Mouse (Mus musculus) ovary, postnatal 10 days (tissue): ENCODE data around the gene Trim23.
"Not testable (repeated sequence)": the region's sequence is repeated elsewhere in the genome, so short reads cannot be mapped to it uniquely, and the experiment has no call there.

Experiments
- DNase-seq: peaks from one replicate; pipeline ENCODE4 v3.0.0; 2022; ENCODE audit warnings: low spot score

The Trim23 gene

GRCm38 (mm10) chr13:104178650-104179121 lies at the start of gene Trim23:
Gene Trim23 (plus strand): TSS chr13:104178797.
- DNase-seq: peak; percentile 85

GRCm38 (mm10) chr13:104132561-104132960 lies 46.0 kb upstream of the Trim23 start:
- DNase-seq: no peak

- DNase-seq: no peak
Observed at GRCm38 (mm10) chr13:104134510-104135085, 44.0 kb upstream of the Trim23 start.

GRCm38 (mm10) chr13:104139369-104140209 lies 39.0 kb upstream of the Trim23 start:
- peak; percentile 46 for DNase-seq

GRCm38 (mm10) chr13:104144871-104145270 lies 33.7 kb upstream of the Trim23 start:
- DNase-seq: no peak

- no peak for DNase-seq
Observed at GRCm38 (mm10) chr13:104145646-104146045, 33.0 kb upstream of the Trim23 start.

- no peak for DNase-seq
Observed at GRCm38 (mm10) chr13:104154180-104154579, 24.4 kb upstream of the Trim23 start.

- no peak for DNase-seq
Observed at GRCm38 (mm10) chr13:104155106-104155505, 23.5 kb upstream of the Trim23 start.

- DNase-seq: no peak
Observed at GRCm38 (mm10) chr13:104155686-104156085, 22.9 kb upstream of the Trim23 start.

- no peak for DNase-seq
Observed at GRCm38 (mm10) chr13:104171711-104172110, 6.9 kb upstream of the Trim23 start.

- no peak for DNase-seq
Observed at GRCm38 (mm10) chr13:104172498-104172897, 6.1 kb upstream of the Trim23 start.

- DNase-seq: no peak
Observed at GRCm38 (mm10) chr13:104176874-104177273, 1.7 kb upstream of the Trim23 start.

GRCm38 (mm10) chr13:104177796-104178649 lies 574 bp upstream of the Trim23 start, which contains the start of gene Trappc13:
Gene Trappc13 (minus strand): TSS chr13:104178469.
- DNase-seq: peak; percentile 16

GRCm38 (mm10) chr13:104179176-104179888 lies 735 bp downstream of the Trim23 start:
- no peak for DNase-seq

- DNase-seq: no peak
Observed at GRCm38 (mm10) chr13:104187357-104187756, 8.8 kb downstream of the Trim23 start.

- not testable (repeated sequence) for DNase-seq
Observed at GRCm38 (mm10) chr13:104195891-104196290, 17.3 kb downstream of the Trim23 start.

GRCm38 (mm10) chr13:104204313-104204712 lies 25.7 kb downstream of the Trim23 start:
- no peak for DNase-seq

- no peak for DNase-seq
Observed at GRCm38 (mm10) chr13:104227478-104227877, 48.9 kb downstream of the Trim23 start.

- DNase-seq: peak; percentile 92
Observed at GRCm38 (mm10) chr13:104228384-104229066, 49.9 kb downstream of the Trim23 start, which contains the start of the genes Cenpk and Ppwd1. Gene Cenpk (plus strand): TSS chr13:104228611. Gene Ppwd1 (minus strand): TSS chr13:104228843.

- no peak for DNase-seq
Observed at GRCm38 (mm10) chr13:104229181-104229580, 50.6 kb downstream of the Trim23 start.
